8 mouse cellular contexts compared by ENCODE assay signal in genomic region chr2:101762405-101762804, GRCm38 (mm10).
DNase-seq lines count a peak whose midpoint lies in the region; ATAC-seq and TF ChIP-seq lines count a peak whose summit lies in the region.

No protein-coding gene starts in this region.

- no peaks in the 10 kb centered on the region; the same call in none of the 2 replicates for H3K36me3 ChIP-seq in midbrain, embryonic 11.5 days (ENCODE audit: control insufficient read depth, insufficient read depth, low read length)
- no peaks in the 10 kb centered on the region for H3K36me3 ChIP-seq in midbrain, embryonic 13.5 days

- no peak overlapping the region for H3K4me3 ChIP-seq in midbrain, embryonic 11.5 days (ENCODE audit: low read depth, low read length)
- no peak overlapping the region for H3K4me3 ChIP-seq in midbrain, embryonic 13.5 days (replicated peaks)
- H3K4me3 ChIP-seq in gastrocnemius, adult 2 months, result no peak overlapping the region

- no peaks in the 10 kb centered on the region for H3K4me1 ChIP-seq in midbrain, embryonic 11.5 days (ENCODE audit: control insufficient read depth, insufficient read depth, low read length)
- peaks cover 18% of the 10 kb centered on the region; the same call in 1 of the 2 replicates for H3K4me1 ChIP-seq in midbrain, embryonic 13.5 days (replicated peaks)

- DNase-seq in midbrain, embryonic 11.5 days (ENCODE audit: low spot score, missing footprints), result peak; percentile 75
- DNase-seq in gastrocnemius, adult 2 months, result peak; percentile 51
- DNase-seq in kidney, postnatal 36 days, result peak; percentile 45 to 50
- DNase-seq in left cerebral cortex, postnatal 25 days (ENCODE audit: low spot score in 2 of 2), result no peak
- no peak for DNase-seq in right cerebral cortex, postnatal 36 days (ENCODE audit: low spot score in 2 of 2)
- DNase-seq in adrenal gland, adult 18-20 months (ENCODE audit: low spot score in 2 of 2), result no peak

- no peak overlapping the region for H3K9ac ChIP-seq in midbrain, embryonic 11.5 days (ENCODE audit: low read length)
- no peak overlapping the region for H3K9ac ChIP-seq in midbrain, embryonic 13.5 days (replicated peaks)

- no peak overlapping the region for H3K27ac ChIP-seq in midbrain, embryonic 11.5 days (ENCODE audit: low read depth, low read length)
- no peak overlapping the region for H3K27ac ChIP-seq in midbrain, embryonic 13.5 days
- peak overlapping the region; percentile 64 for H3K27ac ChIP-seq in gastrocnemius, adult 2 months

- no peaks in the 10 kb centered on the region for H3K27me3 ChIP-seq in midbrain, embryonic 11.5 days (ENCODE audit: control insufficient read depth, insufficient read depth, low read length)
- H3K27me3 ChIP-seq in midbrain, embryonic 13.5 days, result no peaks in the 10 kb centered on the region

- no peak for TF ChIP-seq CTCF in gastrocnemius, adult 2 months (IDR thresholded peaks at IDR 0.05)

- WGBS in midbrain, embryonic 11.5 days, result 81% methylated on average over 10 of the region's 10 CpGs
- 67% methylated on average over 10 of the region's 10 CpGs for WGBS in midbrain, embryonic 13.5 days

- H3K9me3 ChIP-seq in midbrain, embryonic 11.5 days (ENCODE audit: control insufficient read depth, low read length), result no peaks in the 10 kb centered on the region
- no peaks in the 10 kb centered on the region for H3K9me3 ChIP-seq in midbrain, embryonic 13.5 days

- no peak overlapping the region for H3K4me2 ChIP-seq in midbrain, embryonic 11.5 days
- no peak overlapping the region for H3K4me2 ChIP-seq in midbrain, embryonic 13.5 days (replicated peaks)

- intact Hi-C loops in gastrocnemius, adult 2 months (cut with DNase I), result no loop called here
- intact Hi-C loops in left cerebral cortex, postnatal 25 days (cut with DNase I), result no loop called here

- peak; percentile 45; the same call in 1 of the 2 replicates for ATAC-seq in midbrain, embryonic 11.5 days (ENCODE audit: low FRiP score)
- no peak for ATAC-seq in midbrain, embryonic 13.5 days
- ATAC-seq in monocyte, adult 5-6 weeks (replicated peaks; ENCODE audit: insufficient number of reproducible peaks, low FRiP score, low TSS enrichment, poor library complexity, severe bottlenecking), result peak; percentile 25

Comparison
In these comparisons a context has a peak if more than half of its experiments do, and no peak if none do; other contexts are left out.
1. DNase-seq: peak in midbrain, embryonic 11.5 days (single experiment), gastrocnemius, adult 2 months (single experiment) and kidney, postnatal 36 days (2 of 2); none in left cerebral cortex, postnatal 25 days (0 of 2), right cerebral cortex, postnatal 36 days (0 of 2) and adrenal gland, adult 18-20 months (0 of 2).